Mouse (Mus musculus): ENCODE measurements around the gene Calm5.

DNA sequence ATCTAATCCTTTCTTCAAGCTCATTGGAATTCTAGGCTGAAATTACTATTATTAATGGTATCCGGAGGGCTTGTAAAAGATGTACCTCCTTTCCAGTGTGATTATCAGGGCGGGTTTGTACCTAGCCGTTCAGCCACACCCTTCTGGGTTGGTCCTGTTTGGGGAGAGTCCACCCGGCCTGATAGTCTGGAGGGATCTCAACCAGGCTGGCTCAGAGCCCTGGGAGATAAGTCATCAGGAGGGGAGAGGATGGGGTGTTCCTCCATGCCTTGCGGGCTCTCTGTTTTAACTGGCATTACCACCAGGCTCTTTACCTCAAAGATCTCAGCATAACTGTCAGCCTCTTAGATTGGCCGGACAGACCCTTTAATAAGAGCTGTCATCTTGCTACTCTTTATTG is 13.2 kb downstream of the Calm5 start:
- no peak for TF ChIP-seq POLR2A (IDR thresholded peaks at IDR 0.05; ENCODE audit: extremely low read depth, insufficient read depth, low read length)
- no peak for TF ChIP-seq CTCF (IDR thresholded peaks at IDR 0.05; ENCODE audit: extremely low read depth, insufficient read depth, low read length)
